Mouse (Mus musculus) layer of hippocampus, postnatal 36 days (tissue): ENCODE data around the gene Nbeal1. TPM values are rescaled to one million over a fixed set of nuclear protein-coding genes. Genes with fewer than 3 reads are reported as not detected.
"Not testable (repeated sequence)": the region's sequence is repeated elsewhere in the genome, so short reads cannot be mapped to it uniquely, and the experiment has no call there.

Experiments used
- DNase-seq, 2 experiments: peaks; one replicate each; pipeline ENCODE4 v3.0.0; 2022
- total RNA-seq, 2 experiments: library from RNA; stranded (reverse); gene quantifications; 2 replicates each; pipeline ENCODE4 v1.2.3; 2021

Gene Nbeal1
- 10 to 100 TPM; 21.6 to 24.8 TPM for total RNA-seq

DNA sequence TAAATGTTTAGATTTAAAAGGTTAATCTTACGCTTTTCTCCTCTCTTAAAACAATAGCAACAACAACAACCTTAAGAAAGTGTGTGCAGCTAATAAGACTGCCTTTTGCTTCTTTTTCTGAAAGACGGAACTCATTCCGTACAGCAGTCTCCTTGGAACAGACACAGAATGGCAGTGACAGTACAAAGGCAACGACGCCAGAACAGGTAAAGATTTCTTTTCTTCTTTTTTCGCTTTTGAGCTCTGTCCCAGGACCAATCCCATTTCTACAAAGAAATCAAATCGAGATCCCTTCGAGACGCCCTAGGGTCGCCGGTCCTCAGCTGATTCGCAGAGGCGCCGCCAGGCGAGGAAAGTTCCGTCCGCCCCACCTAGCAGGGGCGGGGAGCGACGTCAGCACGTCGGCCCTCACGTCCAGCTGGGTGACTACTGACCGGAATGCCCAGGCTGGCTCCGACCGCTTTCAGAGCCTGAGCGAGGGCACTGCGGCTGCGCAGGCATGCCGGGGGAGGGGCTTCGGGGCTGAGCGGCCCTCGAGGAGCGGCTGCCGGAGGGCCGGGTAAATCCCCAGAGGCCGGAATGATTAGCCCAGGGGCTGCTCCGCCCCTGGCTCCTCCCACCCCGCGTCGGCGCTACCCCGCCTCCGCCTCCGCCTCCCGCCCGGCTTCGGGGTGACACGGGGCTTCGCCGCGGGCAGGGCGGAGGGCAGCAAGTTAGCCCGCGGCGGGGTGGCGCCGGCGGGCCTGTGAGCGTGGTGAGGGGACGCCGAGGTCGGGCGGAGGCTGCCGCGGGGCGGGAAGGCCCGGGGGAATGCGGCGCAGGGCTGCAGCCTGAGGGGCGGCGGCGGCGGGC is at the start of gene Nbeal1:
TSS of gene Nbeal1 (plus strand) at position 668 of the 852 bp plus-strand sequence.
- peak; percentile 98 to 99 for DNase-seq

DNA sequence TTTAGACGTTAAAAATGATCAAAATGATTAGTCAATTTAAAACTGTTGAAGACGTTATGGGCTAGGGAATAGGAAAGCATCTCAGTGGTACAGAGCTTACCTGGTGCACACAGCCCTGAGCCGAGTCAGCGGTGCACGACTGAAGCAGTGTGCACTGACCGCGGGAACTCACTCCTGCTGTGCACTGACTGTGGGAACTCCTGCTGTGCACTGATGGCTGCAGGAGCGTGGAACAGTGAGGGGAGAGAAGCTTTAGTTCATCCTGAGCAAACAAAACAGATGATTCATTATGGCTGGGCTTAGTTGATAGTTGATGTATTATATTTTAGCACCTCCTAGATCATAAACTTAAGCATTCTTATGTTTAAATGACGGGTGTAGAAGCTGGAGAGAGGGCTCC is 43.1 kb upstream of the Nbeal1 start:
- DNase-seq: no peak

DNA sequence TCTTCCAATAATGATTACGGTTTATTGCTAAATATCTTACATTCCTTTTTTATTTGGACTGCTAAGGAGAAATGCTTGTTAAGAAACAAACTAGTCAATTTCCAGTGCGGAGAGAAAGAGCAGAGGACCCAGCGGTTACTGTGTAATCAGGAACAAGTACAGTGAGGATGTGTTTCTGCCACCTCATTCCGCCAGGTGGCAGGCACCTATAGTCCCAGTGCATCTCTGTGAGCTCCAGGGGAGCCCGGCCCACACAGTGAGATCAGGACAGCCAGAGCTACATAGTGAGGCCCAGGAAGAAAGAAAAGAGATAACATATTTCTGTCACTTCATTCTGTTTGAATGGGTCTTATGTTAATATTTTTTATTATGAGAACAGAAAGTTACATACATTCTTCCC is 27.7 kb upstream of the Nbeal1 start:
- no peak for DNase-seq

DNA sequence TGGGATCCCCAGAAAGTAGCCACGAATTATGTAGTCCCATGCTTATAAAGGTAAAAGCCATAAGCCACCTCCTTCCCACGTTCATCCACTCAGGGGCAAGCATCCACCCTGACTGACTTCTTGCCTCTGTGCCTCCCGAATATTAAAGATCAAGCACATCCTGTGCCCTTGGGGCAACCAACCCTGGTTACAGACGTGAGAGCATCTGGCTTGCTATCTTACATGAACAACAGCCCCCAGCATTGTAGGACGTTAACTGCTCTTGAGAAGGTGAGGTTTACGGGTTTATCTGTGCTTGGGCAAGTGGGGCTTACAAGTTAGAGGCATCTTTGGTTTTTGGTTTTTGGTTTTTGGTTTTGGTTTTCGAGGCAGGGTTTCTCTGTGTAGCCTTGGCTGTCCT is 23.7 kb upstream of the Nbeal1 start:
- no peak for DNase-seq

DNA sequence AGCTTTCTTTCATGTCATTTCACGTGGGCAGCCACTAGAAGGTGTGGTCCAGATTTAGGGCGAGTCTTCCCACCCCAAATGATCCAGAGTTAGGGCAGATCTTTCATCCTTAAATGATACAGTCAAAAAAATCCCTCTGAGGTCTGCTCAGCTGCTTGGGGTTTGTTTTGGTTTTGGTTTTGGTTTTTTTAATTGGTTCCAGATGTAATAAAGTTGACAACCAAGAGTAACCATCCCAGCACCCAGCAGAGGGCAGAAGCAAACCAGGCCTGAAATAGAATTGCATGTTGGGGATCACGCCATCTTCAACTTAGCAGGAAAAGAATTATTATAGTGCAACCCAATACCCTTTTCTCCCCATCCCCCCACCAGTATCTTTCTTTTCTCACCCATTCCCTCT is 22.0 kb upstream of the Nbeal1 start:
- peak in 1 of 2 experiments; percentile 2 for DNase-seq

DNA sequence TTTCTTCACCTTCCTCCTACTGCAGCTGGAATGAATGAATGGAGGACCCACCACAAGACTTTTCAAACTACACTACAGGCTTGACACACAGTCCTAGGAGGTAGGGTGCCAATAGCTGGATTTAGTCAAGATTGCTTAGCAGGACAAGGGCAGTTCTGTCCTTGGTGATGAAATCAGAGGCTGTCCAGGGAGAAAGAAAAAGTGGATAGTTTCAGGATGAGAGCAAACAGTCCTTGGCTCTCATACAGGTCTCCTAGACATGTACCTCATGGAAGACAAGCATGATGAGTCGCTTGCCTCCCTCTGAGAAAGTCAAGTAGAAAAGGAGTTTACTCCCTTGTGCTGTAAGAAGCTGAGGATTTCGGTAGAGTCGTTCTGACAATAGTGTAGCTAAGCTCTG is 16.7 kb upstream of the Nbeal1 start:
- no peak for DNase-seq

DNA sequence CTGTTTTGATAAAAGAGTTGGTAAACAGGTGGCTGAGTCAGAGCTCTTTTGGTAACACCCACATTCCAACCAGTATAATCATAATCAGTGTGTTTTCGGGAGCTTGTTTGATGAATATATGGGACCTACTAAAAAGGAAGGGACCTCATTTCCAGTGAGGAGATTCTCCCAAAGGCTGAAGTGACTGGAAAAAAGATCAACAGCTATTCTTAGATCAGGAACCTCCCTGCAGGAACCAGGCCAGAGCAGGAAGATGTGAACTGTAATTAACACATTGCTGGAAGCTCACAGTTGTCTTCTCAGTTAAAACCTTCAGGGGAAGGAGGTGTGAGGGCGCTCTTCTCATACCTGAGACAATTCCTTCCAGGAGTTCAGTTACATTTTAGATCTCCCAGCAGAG is 10.8 kb upstream of the Nbeal1 start:
- no peak for DNase-seq

DNA sequence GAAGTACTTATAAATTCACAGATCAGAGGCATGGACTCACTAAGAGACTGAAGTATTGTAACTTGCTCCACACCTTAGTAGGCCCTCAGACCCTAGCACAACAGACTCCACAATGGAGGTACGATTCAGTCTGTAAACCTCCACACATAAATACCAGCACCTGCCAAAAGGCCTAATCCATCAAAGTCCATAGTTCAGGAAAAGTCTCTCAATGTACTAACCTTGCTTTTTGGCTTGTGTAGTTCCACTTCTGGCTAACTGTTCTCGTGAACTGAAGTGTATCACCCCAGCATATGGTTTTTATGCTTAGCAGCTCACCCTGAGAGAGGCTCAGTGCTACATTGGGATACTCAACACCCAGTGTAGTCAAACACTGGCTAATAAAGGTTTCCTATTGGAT is 10.1 kb upstream of the Nbeal1 start:
- no peak for DNase-seq

DNA sequence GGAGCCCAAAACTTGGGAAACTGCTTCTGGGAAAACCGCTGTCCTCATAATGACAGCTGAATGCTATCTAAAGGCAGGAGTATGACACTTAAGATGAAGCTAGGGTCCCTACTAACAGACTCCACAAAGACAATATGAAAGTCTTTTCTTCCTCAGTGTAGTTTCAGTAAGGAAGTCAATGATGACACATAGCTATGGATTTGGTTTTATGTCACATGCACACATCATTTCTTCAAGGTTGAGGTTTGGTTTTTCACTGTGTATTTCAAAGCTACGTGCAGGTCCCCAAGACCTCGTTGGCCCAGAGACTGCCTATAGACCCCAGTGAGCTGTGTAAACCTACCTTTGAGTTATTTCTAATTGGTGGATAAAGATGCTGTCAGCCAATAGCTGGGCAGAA is 7.3 kb upstream of the Nbeal1 start:
- DNase-seq: no peak

DNA sequence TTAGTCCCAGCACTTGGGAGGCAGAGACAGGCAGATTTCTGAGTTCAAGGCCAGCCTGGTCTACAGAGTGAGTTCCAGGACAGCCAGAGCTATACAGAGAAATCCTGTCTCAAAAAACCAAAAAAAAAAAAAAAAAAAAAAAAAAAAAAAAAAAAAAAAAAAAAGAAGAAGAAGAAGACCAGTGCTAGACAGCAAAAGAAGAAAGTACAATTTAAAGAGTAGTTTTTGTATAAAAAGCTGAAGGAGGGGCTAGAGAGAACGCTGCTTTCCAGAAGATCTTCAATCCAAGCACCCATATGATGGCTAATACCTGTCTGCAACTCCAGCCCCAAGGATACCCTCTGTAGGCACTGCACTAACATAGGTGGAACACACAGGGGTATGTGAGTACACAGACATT is 2.6 kb upstream of the Nbeal1 start:
- DNase-seq: not testable (repeated sequence)

DNA sequence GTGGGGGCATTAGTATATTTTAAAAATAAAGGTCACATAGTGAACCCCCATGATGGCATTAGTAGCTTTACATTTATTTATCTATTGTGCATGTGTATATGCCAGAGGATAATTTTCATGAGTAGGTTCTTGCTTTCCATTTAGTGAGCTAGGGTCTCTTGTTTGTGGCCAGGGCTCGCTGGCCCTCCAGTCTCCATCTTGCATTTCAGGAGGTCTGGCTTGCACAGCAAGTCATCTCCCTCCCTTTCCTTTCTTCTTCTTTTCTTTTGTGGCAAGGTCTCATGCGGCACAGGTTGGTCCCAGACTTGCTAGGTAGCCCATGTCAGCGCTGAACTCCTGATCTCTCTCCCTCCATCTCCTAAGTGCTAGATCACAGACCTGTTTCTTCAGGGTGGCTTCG is 1.0 kb upstream of the Nbeal1 start:
- no peak for DNase-seq

DNA sequence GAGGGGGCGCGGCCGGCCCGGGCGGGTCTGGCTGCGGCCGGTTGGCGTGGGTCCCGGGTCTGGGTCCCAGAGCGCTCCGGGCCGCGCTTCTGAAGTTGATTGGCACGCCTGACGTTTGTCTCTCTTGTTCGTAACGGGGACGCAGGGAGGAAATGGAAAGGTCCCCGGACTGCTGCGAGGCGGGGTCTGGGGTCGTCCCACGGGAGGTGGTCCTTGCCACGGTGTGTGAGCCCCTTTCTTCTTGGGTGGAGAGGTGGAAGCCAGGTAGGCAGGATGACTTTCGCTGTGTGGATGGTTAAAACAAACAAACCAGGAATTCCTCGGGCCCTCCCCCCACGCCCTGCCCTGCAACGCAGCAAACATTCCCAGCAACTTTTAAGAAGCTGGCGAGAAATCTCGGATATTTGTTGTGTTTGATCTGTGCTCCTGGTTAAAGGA is 404 bp downstream of the Nbeal1 start:
- no peak for DNase-seq

DNA sequence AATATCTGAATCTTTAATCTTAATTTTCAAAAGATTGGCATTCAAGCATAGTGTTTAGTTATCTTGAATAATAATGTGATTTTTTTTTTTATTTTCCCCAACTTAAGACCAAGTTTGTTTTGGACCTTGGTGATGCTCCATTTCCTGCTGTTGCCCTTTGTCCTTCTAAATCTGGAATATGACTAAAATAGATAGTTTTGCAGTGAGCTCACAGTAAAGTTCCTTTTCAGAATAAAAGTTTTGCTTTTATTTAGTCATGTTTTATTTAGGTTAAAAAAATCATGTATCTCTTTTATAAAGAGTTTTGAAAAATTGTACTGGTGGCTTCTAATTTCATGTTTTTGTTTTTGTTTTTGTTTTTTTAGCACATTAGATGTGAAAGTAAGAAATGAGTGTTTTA is 8.1 kb downstream of the Nbeal1 start:
- no peak for DNase-seq

DNA sequence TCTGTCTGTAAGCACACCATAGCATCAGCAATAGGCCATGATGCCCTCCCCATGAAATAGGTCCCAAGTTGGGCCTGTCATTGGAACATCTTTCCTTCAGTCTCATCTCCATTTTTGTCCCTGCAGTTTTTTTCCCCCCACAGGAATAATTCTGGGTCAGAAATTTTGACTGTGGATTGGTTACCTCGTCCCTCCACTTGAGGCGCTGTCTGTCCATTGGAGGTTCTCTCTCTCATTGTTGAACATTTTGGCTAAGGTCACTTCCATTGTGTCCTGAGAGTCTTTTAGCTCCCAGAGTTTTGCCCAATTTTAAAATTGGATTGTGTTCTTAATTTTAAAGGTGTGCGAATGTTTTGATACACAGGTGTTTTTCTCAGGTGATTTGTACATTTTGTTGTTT is 16.4 kb downstream of the Nbeal1 start:
- no peak for DNase-seq

DNA sequence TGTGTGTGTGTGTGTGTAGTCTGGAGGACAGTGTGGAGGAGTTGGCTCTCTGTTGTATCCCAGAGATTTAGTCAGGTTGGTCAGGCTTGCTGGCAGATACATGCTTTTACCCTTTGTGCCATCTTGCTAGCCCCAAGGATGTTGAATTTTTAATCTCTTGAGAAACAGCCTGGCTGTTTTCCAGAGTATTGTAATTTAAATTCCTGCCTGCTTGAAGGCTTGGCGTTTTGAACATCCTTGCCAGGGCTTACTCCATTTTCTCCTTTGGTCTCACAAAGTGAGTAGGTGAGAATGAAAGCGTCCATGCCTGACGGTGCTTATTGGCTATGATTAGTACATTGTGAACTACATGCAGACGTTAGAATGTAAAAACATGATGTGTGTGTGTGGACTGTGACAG is 18.6 kb downstream of the Nbeal1 start:
- DNase-seq: no peak

DNA sequence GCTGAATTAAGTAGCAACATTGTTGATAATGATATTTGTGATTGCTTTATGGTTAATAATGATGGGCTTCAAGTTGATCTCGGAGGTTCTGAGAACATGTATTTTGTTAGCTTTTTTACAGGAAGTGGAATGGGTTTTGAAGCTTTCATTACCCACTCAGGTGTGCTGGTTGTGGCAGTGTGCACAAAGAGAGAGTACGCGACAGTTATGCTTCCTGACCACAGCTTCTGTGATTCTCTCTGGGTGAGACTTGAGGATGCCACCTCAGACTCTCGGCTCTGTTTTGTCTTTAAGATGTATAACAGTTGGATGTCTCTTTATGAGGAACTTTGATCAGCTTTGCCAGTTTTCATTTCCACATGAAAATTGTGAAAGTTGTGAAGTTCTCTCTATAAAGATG is 55.9 kb downstream of the Nbeal1 start:
- no peak for DNase-seq

DNA sequence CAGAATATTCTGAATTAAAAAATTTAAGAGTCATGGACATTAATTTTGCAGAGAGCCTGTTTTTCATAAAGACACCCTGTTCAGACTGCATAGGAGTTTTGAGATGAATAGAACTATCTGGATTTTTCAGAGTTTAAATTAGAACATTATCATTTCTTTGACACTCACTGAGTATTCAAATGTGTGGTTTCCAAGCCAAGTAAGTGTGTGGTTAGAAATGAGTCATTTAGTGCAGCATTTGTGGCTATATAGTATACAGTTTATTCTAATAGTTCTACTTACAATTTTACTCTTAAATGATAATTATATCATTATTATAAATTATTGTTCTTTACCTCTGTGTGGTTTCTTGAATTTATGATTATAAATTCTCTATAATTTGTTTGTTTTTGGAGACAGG is 60.0 kb downstream of the Nbeal1 start:
- no peak for DNase-seq

DNA sequence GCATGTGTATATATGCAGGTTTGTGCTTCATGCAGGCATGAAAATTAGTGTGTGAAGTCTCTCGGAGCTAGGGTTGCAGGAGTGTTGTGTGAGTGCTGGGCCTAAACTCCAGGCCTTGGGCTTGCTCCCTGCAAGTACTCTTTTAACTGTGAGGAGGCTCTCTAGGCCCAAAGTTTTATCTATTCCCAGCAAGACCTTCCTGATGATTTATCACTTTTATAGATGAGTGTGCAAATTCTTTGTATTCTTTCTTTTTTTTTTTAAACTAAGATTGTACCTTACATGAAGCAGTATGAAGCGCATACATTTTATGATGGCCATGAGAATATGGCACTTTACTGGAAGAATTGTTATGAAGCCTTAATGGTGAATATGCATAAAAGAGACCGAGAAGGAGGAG is 87.7 kb downstream of the Nbeal1 start:
- no peak for DNase-seq

DNA sequence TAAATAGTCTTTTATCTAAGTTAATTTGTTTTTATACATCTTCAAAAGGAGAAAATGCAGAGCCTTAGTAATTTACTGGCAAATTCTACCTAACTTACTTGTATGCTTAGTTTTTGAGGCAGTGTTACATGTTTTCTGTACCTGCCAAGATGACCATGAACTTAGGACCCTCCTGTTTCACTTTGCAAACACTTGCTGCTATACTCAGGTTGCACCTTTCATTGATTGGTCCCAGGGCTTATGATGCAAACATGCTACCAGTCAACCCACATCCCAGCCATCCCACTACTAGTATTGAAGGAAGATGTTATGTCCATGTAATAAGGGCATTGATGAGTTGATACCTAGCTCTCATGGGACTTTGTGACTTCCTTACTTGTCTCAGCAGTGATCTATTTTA is 88.9 kb downstream of the Nbeal1 start:
- no peak for DNase-seq

DNA sequence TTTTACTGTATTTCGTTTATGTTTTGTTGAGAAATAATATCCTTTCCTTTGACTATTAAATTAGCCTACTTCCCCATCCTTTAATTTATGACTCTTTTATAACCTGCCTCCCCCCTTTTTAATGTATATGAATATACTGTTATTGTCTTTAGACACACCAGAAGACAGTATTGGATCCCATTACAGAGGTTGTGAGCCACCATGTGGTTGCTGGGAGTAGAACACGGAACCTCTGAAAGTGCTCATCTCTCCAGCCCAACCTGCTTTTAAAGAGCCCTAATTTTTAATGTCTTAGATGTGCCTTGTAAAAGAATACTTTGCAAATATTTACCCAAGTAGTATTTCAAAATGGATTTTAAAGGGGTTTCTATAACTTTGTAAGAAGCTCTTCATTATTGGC is 92.1 kb downstream of the Nbeal1 start:
- peak in 1 of 2 experiments; percentile 2 for DNase-seq

DNA sequence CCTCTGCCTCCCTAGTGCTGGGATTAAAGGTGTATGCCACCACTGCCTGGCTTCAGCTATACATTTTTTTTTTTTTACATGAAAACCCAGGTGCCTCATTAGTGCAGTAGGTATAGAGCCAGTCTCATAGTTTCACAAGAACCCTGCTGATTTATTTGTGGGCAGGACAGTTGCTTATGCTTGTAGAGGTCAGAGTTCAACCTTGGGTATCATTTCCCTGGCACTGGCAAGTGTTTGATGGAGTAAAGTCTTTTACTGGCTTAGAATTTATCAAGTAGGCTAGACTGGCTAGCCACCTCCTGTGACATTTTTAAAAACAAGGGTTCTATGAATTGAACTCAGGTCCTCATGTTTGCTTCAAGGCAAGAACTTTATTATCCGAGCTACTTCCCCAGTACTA is 113.5 kb downstream of the Nbeal1 start:
- no peak for DNase-seq

DNA sequence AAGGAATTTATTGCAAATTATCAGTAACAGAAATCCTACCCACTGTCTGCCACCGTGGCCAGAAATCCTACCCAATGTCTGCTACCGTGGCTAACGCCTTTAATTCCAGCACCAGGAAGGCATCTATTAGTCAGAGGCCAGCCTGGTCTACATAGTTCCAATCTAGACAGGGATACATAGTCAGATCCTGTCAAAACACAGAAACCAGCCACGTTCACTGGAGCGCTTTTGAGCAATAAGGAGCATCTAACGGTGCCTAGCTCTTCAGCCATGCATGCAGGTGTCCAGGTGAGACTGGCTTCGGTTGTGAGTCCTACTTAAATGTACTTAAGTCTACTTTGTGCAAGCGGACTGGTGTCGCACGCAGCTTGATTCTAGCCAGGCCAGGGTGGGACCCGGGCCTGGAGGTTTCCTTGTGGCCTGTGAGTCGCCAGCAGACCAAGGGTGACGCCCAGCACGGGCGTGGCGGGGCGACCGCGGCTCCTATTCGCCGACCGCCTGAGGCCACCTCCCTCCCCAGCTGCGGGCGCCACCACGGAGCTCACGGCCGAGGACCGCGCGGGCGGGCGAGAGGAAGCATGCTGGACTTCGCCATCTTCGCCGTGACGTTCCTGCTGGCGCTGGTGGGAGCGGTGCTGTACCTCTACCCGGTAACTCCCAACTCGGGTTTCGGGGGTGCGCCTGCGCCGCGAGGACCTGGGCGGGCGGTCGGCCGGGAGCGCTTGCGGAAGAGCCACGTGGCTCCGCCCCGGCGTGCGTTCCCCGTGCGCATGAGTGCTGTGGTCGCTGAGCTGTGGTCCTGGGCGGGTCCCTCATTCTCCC is 162.6 kb downstream of the Nbeal1 start, which contains the start of gene Cyp20a1:
TSS of gene Cyp20a1 (plus strand) at position 516 of the 822 bp plus-strand sequence.
- DNase-seq: peak; percentile 92

DNA sequence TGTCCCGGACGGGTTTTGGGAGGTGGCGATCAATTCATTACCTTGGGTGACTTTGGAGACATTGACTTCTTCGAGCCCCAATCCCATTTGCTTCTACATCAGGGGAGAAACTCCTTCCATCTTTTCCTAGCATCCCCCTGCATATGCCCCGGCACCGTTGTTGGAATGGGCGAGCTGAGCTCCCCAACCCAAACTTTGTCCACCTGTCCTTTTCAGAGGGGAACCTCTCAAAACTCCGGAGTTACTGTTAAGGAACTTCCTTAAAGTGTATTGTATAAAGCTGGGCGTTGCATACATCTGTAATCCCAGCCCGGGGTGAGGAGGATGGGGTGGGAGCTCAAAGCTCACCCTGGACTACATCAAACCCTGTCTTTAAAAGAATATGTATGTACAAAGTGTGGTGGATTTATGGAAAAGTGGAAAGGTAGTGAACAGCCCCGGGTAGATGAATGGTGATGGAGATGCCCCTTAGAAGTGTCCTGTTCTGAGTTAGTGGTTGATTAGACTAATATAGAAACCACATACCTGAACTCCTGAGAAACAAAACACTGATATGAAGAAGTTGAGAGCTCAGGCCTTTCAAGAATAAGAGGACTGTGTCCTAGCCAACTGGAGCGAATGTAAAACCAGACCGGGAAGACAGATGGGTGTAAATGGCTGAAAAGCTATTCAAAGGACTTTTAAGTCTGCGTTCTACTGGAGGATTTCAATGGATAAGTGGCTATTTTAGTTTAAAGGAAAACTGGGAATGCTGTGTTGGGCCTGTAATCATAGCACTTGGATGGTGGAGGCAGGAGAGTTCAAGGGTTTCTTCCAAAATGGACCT is 163.4 kb downstream of the Nbeal1 start:
- peak in 1 of 2 experiments; percentile 3 for DNase-seq
